Mouse (Mus musculus): ENCODE measurements around the gene Gm20388.

Gm20388 gene

DNA sequence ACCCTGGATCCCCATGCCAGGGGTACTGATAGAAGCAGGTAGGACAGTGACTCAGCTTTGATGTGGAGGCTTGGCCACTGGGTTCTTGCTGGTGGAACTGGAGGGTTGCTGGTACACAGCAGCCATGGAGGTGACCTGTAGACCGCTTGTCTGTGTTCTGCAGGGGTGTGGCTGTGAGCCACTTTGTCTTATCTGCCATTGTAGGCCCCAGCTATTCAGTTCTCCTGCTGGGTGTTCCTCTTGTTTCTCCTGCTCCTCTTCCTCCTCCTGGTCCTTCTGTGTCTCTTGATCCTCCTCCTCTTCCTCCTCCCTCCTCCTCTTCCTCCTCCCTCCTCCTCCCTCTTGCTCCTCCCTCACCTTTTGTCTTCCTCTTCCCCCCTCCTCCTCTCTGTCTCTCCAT, 614.5 kb downstream of the Gm20388 start:
- DNase-seq, result no peak

DNA sequence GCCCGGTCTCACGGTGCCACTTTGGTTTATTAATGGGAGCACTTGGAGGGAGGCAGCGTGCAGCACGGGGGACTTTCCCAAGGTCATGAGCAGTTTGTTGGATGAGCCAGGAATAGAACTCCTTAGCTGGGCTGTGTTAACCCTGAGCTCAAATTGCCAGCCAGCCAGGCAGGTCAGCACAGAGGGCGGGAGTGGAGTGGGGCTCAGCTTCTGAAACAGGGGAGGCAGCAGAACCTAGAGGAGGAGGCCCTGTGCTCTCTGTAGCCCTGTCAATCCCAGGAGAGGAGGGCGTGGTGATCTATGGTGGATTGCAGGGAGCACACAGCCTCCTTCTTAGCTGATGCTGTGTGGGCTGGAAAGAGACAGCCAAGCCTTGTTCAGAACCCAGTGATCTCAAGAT, 615.2 kb downstream of the Gm20388 start:
- DNase-seq, result no peak

- DNase-seq, result no peak
Observed at GRCm38 (mm10) chr8:120526577-120526976, 615.9 kb downstream of the Gm20388 start.

GRCm38 (mm10) chr8:120528332-120528731, 617.7 kb downstream of the Gm20388 start:
- no peak for DNase-seq

DNA sequence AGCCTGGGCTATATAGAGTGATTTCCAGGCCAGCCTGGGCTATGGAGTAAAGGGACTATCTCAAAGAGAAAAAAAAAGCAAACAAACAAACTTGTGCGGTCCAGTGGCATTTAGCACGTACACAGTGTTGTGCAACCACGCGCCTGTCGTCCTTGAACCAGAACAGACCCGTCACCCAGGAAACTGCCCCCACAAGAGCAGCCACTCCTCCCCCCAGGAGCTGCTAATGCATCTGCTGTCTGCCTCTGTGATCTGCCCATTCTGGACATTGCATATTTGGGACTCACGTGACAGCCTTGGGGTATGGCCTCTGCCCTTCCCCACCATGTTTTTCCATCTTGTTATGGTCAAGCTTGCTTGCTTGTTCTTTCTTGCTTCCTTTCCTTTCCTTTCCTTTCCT, 618.6 kb downstream of the Gm20388 start:
- DNase-seq, result no peak

- DNase-seq, result no peak
Observed at GRCm38 (mm10) chr8:120530954-120531656, 620.5 kb downstream of the Gm20388 start.

- no peak for DNase-seq
Observed at GRCm38 (mm10) chr8:120531775-120532516, 621.3 kb downstream of the Gm20388 start.

DNA sequence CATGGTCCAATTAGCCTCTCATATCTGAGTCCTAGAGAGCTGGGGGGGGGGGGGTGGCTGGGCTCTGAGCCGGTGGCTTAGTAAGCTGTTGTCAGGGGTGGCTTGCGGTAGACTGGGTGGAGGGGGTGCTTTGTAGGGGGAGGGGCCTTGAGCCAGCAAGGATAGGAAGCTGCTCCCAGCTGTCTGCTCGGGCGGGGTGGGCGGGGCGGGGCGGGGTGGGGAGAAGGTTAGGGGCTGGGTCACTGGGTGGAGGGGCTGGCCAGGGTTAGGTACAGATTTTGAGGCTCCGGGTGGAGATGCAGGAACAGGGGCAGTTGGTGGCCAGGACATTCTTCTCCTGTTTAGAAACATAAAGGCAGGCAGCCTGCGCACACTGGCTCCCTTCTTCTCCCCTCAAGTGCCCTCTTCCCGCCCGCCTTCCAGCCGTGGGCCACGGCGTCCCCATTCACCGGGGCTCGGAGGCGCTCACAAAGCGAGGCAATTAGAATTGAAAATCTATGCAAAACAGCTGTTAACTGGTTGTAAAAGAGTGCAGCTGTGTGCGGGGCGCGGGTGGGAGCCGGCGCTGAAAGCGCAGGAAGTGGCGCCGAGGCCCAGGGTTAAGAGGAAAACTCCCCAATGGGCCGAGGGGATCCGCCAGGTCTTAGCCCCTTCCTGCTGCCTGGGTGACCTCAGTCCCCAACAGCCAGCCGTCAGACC, 622.0 kb downstream of the Gm20388 start:
- DNase-seq, result no peak

GRCm38 (mm10) chr8:120533380-120533779, 622.7 kb downstream of the Gm20388 start:
- DNase-seq, result no peak

- DNase-seq, result no peak
Observed at GRCm38 (mm10) chr8:120534080-120534479, 623.4 kb downstream of the Gm20388 start.

- DNase-seq, result peak; percentile 95
Observed at GRCm38 (mm10) chr8:120534504-120535368, 624.1 kb downstream of the Gm20388 start.

DNA sequence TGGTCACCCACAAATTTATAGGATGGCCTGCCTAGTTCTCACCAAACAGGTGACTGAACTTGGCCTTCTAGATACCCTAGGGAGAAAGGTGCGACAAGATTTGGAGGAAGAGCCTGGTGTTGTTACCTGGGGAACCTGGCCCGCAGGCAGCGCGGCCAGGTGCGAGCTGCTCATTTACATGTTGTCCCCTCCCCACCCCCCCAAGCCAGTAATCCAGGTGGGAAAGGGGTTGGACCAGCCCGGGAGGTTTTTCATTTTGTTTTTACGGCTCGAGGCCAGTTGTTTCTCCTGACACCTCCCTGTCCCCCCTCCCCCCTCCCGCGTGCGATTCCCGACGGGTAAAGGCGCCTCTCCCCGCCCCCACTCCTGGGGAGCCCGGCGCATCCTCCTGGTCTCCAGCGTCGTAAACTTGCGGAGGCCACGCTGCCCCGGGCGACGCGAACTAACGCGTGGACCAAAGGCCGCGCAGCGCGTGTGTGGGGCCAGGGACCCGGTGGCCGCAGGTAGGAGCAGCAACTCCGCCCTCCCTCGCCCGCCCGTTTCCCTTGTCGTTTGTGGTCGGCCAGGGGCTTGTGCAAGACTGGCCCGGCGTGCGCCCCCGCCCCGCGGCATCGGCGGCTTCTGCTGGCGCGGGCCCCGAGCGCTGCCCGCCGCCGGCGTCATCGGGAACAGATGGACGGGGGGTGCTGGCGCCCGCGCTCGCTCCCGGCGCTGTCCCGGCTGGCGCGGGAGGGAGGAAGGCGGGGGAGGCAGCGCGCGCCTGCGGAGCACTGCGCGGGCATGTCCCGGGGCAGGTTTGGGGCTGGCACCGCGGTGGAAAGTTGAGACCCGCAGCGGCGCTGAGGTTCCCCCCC, 625.0 kb downstream of the Gm20388 start:
- DNase-seq, result peak; percentile 81

GRCm38 (mm10) chr8:120536306-120537206, 625.9 kb downstream of the Gm20388 start:
- peak; percentile 79 for DNase-seq

DNA sequence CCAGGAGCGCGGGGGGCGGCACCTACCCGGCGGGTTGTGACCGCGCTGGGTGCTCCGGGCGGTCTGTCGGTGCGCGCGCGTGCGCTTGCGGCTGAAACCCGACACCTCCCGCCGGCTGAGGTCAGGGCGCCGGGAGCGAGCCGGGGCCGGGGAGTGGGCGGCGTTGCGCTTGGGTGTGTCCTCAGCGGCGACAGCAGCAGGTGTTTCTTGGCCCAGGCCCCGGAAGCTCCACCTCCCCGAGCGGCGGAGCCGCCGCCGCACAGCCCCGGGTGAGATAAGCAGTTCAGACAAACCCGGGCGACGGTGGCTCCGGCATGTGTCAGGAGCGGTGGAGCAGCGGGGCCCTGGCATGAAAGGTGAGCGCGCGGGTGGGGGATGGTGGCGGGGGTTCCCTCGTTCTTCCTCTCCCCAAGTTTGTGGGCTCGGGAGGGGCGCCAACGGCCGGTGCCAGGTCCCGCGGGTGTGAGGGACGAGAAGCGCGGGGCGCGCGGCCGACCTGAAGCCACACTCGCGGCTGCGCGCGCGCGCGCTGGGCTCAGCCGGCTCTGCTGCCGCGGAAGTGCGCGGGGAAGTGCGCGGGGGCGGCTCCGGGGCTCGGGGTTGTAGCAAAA, 626.7 kb downstream of the Gm20388 start:
- peak; percentile 85 for DNase-seq

- DNase-seq, result no peak
Observed at GRCm38 (mm10) chr8:120537818-120538396, 627.3 kb downstream of the Gm20388 start.

DNA sequence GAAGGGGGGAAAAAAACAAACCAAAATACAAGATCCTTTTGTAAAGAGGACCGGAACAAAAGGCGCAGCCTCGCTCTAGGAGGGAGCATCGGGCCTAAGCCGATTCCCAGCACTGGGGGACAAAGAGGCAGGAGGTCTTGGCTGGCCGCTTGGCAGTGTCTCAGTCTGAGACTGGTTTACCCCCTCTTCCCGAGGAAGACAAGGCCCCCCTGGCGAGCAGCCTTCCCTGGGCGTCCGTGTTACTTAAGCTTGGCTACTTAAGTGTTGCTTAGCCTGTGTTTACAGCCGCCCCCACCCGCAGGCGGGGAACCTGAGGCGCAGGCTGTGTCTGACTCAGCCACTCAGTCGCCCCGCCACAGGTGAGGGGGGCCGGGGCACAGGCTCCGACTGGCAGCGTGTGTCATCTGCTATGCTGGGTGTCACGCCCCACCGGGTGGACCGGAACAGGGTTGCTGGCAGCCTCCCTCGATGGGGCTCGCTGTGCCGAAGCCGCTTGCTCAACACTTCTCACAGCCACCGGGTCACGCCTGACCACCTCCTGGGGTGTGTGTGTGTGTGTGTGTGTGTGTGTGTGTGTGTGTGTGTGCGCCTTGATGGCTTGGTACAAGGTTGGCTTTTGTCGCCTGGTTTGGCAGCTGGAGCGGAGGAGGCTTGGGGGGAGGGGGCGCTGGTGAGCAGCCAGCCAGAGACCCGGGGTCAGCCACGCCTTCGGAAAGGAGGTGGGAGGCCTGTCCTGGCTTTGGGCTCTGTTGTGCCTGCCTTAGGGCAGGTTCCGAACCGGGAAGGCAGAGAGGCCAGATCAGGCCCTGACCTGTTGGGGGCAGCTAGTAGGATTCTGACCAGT, 628.0 kb downstream of the Gm20388 start:
- DNase-seq, result peak; percentile 86

GRCm38 (mm10) chr8:120539381-120539774, 628.7 kb downstream of the Gm20388 start:
- no peak for DNase-seq

DNA sequence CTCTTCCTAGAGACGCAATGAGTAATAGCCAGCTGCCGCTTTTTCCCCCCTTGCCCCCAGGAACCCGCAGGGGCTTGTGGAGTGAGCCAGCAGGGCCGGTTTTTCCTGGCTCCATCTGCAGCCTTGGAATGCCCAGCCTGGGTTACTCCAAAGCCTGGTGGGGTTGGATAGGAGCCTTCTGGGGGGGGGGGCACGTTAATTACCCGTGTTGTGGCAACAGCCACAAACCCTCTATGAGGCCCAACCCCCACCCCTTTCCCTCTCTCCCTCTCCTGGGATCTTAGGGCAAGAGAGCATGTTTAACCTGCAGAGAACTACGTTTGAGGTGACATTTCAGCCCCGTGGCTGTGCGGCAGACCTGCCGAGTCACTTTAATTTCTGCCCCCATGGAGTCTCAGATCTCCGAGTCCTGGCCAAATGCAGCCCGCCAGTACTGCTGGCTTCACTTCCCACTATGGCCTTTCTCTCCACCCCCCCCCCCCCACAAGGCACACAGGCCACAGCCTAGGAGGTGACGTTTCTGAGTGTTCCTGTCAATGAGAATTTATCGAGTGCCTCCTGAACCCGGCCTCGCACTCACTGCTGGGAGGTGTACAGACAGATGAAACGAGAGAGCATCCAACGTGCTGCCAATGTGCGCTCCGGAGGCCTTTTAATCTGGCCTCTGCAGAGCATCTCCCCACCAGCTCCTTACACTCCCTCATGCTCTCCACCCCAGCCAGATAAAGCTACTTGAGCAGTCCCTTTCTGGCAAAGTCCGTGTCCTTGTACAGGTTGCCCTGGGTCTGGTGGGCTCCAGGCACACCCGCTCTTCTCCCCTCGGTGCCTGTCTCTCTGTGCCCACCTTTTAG, 629.4 kb downstream of the Gm20388 start:
- DNase-seq, result peak; percentile 62
